Mouse (Mus musculus) kidney, postnatal 0 days (tissue): ENCODE measurements around the gene Dgki. TPM values are rescaled to one million over a fixed set of nuclear protein-coding genes. Genes with fewer than 3 reads are reported as not detected.

Source experiments
- ATAC-seq: fragments of 200-750 bp; cut with Nextera tagmentation; replicated peaks from 2 replicates; pipeline ENCODE4 v1.8.0; 2017; ENCODE audit warnings: low read depth, moderate number of reproducible peaks, moderate TSS enrichment, moderate library complexity; ENCODE audit not compliant: low FRiP score
- DNase-seq: peaks from one replicate; pipeline ENCODE4 v3.0.0-alpha.2; 2016; ENCODE audit warnings: low spot score
- H3K27ac ChIP-seq: fragments of 300-500 bp; sonication (generic); 2 replicates; pipeline ENCODE4 v1.5.1; 2014; ENCODE audit warnings: mild to moderate bottlenecking
- H3K27me3 ChIP-seq: fragments of 300-500 bp; sonication (generic); 2 replicates; pipeline ENCODE4 v1.6.1; 2014; ENCODE audit warnings: low read length, mixed read lengths; ENCODE audit not compliant: insufficient read depth
- H3K36me3 ChIP-seq: fragments of 300-500 bp; sonication (generic); 2 replicates; pipeline ENCODE4 v1.6.1; 2014; ENCODE audit warnings: low read length, mixed read lengths; ENCODE audit not compliant: insufficient read depth
- H3K4me1 ChIP-seq: fragments of 300-500 bp; sonication (generic); replicated peaks from 2 replicates; pipeline ENCODE4 v1.6.1; 2014; ENCODE audit warnings: antibody characterized with exemption, low read length, mixed read lengths; ENCODE audit not compliant: insufficient read depth
- H3K4me2 ChIP-seq: fragments of 300-500 bp; sonication (generic); 2 replicates; pipeline ENCODE4 v1.6.1; 2014; ENCODE audit warnings: mild to moderate bottlenecking, low read length, moderate library complexity, mixed read lengths
- H3K4me3 ChIP-seq: fragments of 300-500 bp; sonication (generic); replicated peaks from 2 replicates; pipeline ENCODE4 v1.5.1; 2014; ENCODE audit warnings: low read depth, low read length
- H3K9ac ChIP-seq: fragments of 300-500 bp; sonication (generic); 2 replicates; pipeline ENCODE4 v1.6.1; 2014; ENCODE audit warnings: low read depth, low read length
- H3K9me3 ChIP-seq: fragments of 300-500 bp; sonication (generic); replicated peaks from 2 replicates; pipeline ENCODE4 v1.6.1; 2016; ENCODE audit warnings: low read length, inconsistent platforms, mixed read lengths
- CTCF ChIP-seq: IDR thresholded peaks from 2 replicates; pipeline ENCODE4 v1.5.1; 2016; ENCODE audit warnings: antibody characterized with exemption, low read depth, mild to moderate bottlenecking, moderate library complexity
- whole genome bisulfite sequencing: fragments of 180-500 bp; shearing (Covaris S2); extraction: QIAGEN DNeasy Blood & Tissue Kit; methylation state at CpG from one replicate; pipeline ENCODE4 v1.1.7; 2014; 5-methylcytosine and 5-hydroxymethylcytosine counted together
- polyA plus RNA-seq: library from polyadenylated mRNA; unstranded; fragments of >200 nt; fragmentation: Nextera tagmentation; extraction: Ambion mirVana; gene quantifications from 2 replicates; pipeline ENCODE4 v1.2.1, GENCODE M21; 2015

The Dgki gene
- polyA plus RNA-seq, 1 experiment from 2014 or later = 0.76 TPM

DNA sequence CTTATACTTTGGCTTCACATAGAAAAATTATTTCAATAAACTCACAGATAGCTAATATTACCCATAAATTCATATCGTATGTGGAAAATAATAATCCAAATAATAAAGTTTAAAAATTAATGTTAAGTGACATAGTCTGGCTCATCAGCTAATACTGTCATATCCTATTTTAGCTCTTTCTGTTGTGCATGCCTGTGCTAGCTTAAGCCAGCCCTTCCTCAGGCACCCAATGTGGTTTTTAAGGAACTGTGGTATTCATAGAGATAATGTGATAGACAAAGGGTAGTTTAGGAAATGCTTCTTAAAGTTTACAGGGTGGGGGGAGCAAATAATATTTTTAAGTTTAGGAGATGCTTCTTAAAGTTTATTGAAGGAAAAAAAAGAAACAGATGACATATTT lies 248.8 kb downstream of the Dgki start:
- no peak overlapping the region for H3K4me2 ChIP-seq
- DNase-seq = no peak

GRCm38 (mm10) chr6:37047611-37048129 lies 252.3 kb downstream of the Dgki start:
- Histone ChIP-seq H3K9ac (no peak overlapping the region), H3K9me3 (no peaks in the 10 kb centered on the region), H3K4me2 (no peak overlapping the region), H3K4me1 (no peaks in the 10 kb centered on the region), H3K36me3 (no peaks in the 10 kb centered on the region), H3K27me3 (no peaks in the 10 kb centered on the region), H3K4me3 (no peak overlapping the region), H3K27ac (no peak overlapping the region)
- TF ChIP-seq CTCF = no peak
- no peak for ATAC-seq
- DNase-seq = no peak
- WGBS = 62% methylated on average over 4 of the region's 4 CpGs

More for the DNA sequence above, 248.8 kb downstream of the Dgki start:
- no peak for TF ChIP-seq CTCF
- Histone ChIP-seq H3K36me3 (no peaks in the 10 kb centered on the region), H3K27ac (no peak overlapping the region), H3K9ac (no peak overlapping the region), H3K27me3 (no peaks in the 10 kb centered on the region), H3K4me3 (no peak overlapping the region), H3K4me1 (no peaks in the 10 kb centered on the region), H3K9me3 (no peaks in the 10 kb centered on the region)
- 91% methylated on average over 1 of the region's 1 CpGs for WGBS
- ATAC-seq = no peak

GRCm38 (mm10) chr6:37046152-37046788 lies 253.7 kb downstream of the Dgki start:
- Histone ChIP-seq H3K4me3 (no peak overlapping the region), H3K9ac (no peak overlapping the region), H3K27me3 (no peaks in the 10 kb centered on the region), H3K4me2 (no peak overlapping the region), H3K27ac (no peak overlapping the region), H3K36me3 (no peaks in the 10 kb centered on the region), H3K4me1 (no peaks in the 10 kb centered on the region), H3K9me3 (no peaks in the 10 kb centered on the region)
- WGBS = 21% methylated on average over 4 of the region's 4 CpGs
- ATAC-seq = no peak
- TF ChIP-seq CTCF = peak; percentile 96
- peak; percentile 86 for DNase-seq

DNA sequence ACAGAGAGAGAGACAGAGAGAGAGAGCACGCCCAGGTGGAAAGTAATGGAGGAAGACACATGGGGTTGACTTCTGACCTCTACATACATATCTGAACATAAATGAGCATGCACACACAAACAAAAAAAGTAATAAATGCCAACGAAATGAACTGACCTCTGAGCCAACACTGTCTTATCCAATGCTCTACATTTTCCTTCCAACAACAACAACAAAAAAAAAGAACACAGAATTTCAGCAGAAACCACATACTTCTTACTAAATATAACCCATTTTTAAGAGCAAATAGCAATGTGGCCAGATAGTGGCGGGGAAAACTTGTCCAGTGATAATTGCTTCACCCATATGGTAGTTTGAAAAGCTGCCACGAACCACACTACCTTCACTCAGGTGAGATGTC lies 255.2 kb downstream of the Dgki start:
- no peaks in the 10 kb centered on the region for H3K27me3 ChIP-seq
- no peak overlapping the region for H3K27ac ChIP-seq
- no peaks in the 10 kb centered on the region for H3K9me3 ChIP-seq
- H3K36me3 ChIP-seq = no peaks in the 10 kb centered on the region
- no peak for TF ChIP-seq CTCF
- WGBS = 71% methylated on average over 4 of the region's 4 CpGs
- H3K9ac ChIP-seq = no peak overlapping the region
- no peak overlapping the region for H3K4me3 ChIP-seq
- H3K4me2 ChIP-seq = no peak overlapping the region
- ATAC-seq (no peak), DNase-seq (peak; percentile 12)
- no peaks in the 10 kb centered on the region for H3K4me1 ChIP-seq

DNA sequence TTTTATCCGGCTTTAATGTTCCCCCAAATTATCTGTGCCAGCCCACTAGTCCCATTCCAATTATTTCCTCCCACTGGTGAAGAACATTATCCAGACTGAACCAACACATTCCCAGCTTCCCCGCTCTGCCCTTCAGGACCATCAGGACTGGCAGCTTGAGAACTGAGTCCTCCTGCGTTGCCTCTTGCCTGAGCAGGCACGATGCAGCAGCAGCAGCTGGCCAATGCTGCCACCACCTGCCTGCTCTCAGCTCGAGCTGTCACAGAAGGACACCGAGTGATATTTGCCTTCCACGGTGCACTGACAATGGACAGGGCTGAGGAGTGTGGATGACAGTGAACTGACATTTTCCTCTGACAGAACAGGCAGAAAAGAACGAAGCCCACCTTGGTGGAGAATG lies 261.5 kb downstream of the Dgki start:
- Histone ChIP-seq H3K27me3 (no peaks in the 10 kb centered on the region), H3K9ac (no peak overlapping the region), H3K36me3 (no peaks in the 10 kb centered on the region), H3K4me2 (no peak overlapping the region), H3K9me3 (no peaks in the 10 kb centered on the region), H3K4me3 (no peak overlapping the region), H3K4me1 (no peaks in the 10 kb centered on the region), H3K27ac (no peak overlapping the region)
- TF ChIP-seq CTCF = peak; percentile 57
- ATAC-seq (no peak; the same call in 1 of the 2 replicates), DNase-seq (peak; percentile 19)
- WGBS = 45% methylated on average over 8 of the region's 8 CpGs

DNA sequence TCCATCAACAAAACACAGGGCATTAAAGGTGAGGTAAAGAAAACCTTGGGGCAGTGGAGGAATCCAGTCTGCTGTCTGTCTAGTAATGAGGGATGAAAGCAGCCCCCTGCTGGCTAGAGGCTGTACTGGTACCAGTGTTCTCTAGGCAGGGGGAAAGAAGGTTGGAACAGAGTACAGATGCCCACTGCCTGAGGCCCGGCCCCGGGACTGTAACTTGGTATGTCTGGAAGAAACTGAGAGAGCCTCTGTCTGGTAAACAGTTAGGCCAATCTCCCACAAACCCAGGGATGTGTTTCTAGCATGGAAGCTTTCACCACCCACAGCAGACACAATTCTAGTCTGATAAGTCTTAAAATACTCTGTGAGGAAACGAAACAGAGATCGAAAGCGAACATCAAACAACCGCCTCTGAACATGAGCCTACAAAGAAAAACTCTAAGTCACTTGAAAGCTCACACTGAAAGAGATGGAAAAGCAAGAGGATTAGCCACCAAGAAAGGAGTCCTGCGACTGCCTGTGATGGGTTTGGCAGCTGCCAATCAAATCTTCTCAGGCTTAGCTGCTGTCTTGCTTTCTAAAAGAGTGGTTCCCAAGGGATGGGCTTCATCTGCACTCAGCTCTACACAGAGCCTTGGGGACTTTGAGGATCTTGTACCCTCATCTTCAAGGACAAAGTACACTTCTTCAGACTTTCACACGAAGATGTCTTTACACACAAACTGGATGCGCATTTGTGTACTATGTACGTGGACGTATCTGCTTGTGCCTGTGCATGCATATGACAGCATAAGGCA lies 262.7 kb downstream of the Dgki start:
- H3K36me3 ChIP-seq = no peaks in the 10 kb centered on the region
- no peak overlapping the region for H3K27ac ChIP-seq
- no peaks in the 10 kb centered on the region for H3K27me3 ChIP-seq
- H3K4me2 ChIP-seq = no peak overlapping the region
- no peaks in the 10 kb centered on the region for H3K9me3 ChIP-seq
- H3K4me1 ChIP-seq = no peaks in the 10 kb centered on the region
- H3K4me3 ChIP-seq = no peak overlapping the region
- peak; percentile 73 for TF ChIP-seq CTCF
- peak; percentile 82 for DNase-seq
- WGBS = 80% methylated on average over 11 of the region's 11 CpGs
- no peak for ATAC-seq
- H3K9ac ChIP-seq = no peak overlapping the region
